Mouse (Mus musculus) midbrain, embryonic 16.5 days (tissue): Measurements from ENCODE around the gene P2ry6. TPM values are rescaled to one million over a fixed set of nuclear protein-coding genes. Genes with fewer than 3 reads are reported as not detected.

ENCODE experiments used
- ATAC-seq: fragments of 200-750 bp; cut with Nextera tagmentation; 2 replicates; pipeline ENCODE4 v1.8.0; 2017; ENCODE audit warnings: moderate TSS enrichment
- H3K27ac ChIP-seq: fragments of 300-500 bp; sonication (generic); 2 replicates; pipeline ENCODE4 v1.5.1; 2014; ENCODE audit warnings: mild to moderate bottlenecking, low read length, mixed read lengths
- H3K27me3 ChIP-seq: fragments of 300-500 bp; sonication (generic); 2 replicates; pipeline ENCODE4 v1.6.1; 2014; ENCODE audit warnings: low read depth, low read length, mixed read lengths; ENCODE audit not compliant: control insufficient read depth, insufficient read depth
- H3K36me3 ChIP-seq: fragments of 300-500 bp; sonication (generic); 2 replicates; pipeline ENCODE4 v1.6.1; 2014; ENCODE audit warnings: mild to moderate bottlenecking, low read length, moderate library complexity, mixed read lengths; ENCODE audit not compliant: control insufficient read depth, insufficient read depth
- H3K4me1 ChIP-seq: fragments of 300-500 bp; sonication (generic); 2 replicates; pipeline ENCODE4 v1.6.1; 2014; ENCODE audit warnings: mild to moderate bottlenecking, low read length, mixed read lengths; ENCODE audit not compliant: control insufficient read depth, insufficient read depth
- H3K4me2 ChIP-seq: fragments of 300-500 bp; sonication (generic); 2 replicates; pipeline ENCODE4 v1.6.1; 2014; ENCODE audit warnings: mild to moderate bottlenecking, low read length, mixed read lengths
- H3K4me3 ChIP-seq: fragments of 300-500 bp; sonication (generic); 2 replicates; pipeline ENCODE4 v1.5.1; 2014; ENCODE audit warnings: low read depth, mild to moderate bottlenecking, low read length, moderate library complexity, mixed read lengths
- H3K9ac ChIP-seq: fragments of 300-500 bp; sonication (generic); 2 replicates; pipeline ENCODE4 v1.6.1; 2014; ENCODE audit warnings: low read depth, low read length, mixed read lengths
- H3K9me3 ChIP-seq: fragments of 300-500 bp; sonication (generic); replicated peaks from 2 replicates; pipeline ENCODE4 v1.6.1; 2014; ENCODE audit warnings: mild to moderate bottlenecking, low read length, mixed read lengths; ENCODE audit not compliant: control insufficient read depth, poor library complexity, severe bottlenecking
- WGBS: fragments of 180-500 bp; shearing (Covaris S2); extraction: QIAGEN DNeasy Blood & Tissue Kit; methylation state at CpG from one replicate; pipeline ENCODE4 v1.1.7; 2014; 5-methylcytosine and 5-hydroxymethylcytosine counted together
- polyA plus RNA-seq: library from polyadenylated mRNA; unstranded; fragments of >200 nt; fragmentation: Nextera tagmentation; extraction: Ambion mirVana; gene quantifications from 2 replicates; pipeline ENCODE4 v1.2.1, GENCODE M21; 2015

The P2ry6 gene
- polyA plus RNA-seq, 1 experiment from 2014 or later: 3.0 TPM

DNA sequence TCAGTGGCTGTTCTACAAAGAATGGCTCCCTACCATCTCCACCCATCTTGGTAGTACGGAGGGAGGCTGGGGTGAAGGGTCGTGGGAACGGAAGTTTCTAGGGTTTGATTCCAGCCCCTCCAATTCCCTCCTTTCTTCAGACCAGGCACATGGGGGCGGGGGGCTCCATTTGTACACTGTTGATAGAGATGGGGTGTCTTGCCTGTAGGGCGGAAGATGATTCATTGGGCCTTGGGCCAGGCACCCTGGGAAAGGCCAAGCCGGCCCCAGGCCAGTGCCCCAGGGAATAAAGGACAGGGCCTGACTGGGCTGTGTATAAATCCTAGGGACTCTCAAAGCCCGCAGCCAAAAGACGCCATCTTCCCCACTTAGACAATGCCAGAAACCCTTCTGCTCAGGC is 66.4 kb downstream of the P2ry6 start:
- no peak overlapping the region for H3K4me3 ChIP-seq
- no peak overlapping the region for H3K4me2 ChIP-seq
- no peaks in the 10 kb centered on the region for H3K27me3 ChIP-seq
- ATAC-seq: no peak
- no peaks in the 10 kb centered on the region for H3K9me3 ChIP-seq
- H3K36me3 ChIP-seq: no peaks in the 10 kb centered on the region
- H3K4me1 ChIP-seq: peaks cover 7% of the 10 kb centered on the region
- H3K27ac ChIP-seq: no peak overlapping the region
- 85% methylated on average over 8 of the region's 8 CpGs for WGBS
- no peak overlapping the region for H3K9ac ChIP-seq

- Histone ChIP-seq H3K4me3 (no peak overlapping the region), H3K36me3 (no peaks in the 10 kb centered on the region), H3K4me2 (no peak overlapping the region), H3K4me1 (peaks cover 7% of the 10 kb centered on the region), H3K27me3 (no peaks in the 10 kb centered on the region), H3K9ac (no peak overlapping the region), H3K9me3 (no peaks in the 10 kb centered on the region), H3K27ac (no peak overlapping the region)
- ATAC-seq: no peak
- WGBS: 0% methylated on average over 1 of the region's 1 CpGs
Measured at GRCm38 (mm10) chr7:100907231-100907630, 67.2 kb downstream of the P2ry6 start.

DNA sequence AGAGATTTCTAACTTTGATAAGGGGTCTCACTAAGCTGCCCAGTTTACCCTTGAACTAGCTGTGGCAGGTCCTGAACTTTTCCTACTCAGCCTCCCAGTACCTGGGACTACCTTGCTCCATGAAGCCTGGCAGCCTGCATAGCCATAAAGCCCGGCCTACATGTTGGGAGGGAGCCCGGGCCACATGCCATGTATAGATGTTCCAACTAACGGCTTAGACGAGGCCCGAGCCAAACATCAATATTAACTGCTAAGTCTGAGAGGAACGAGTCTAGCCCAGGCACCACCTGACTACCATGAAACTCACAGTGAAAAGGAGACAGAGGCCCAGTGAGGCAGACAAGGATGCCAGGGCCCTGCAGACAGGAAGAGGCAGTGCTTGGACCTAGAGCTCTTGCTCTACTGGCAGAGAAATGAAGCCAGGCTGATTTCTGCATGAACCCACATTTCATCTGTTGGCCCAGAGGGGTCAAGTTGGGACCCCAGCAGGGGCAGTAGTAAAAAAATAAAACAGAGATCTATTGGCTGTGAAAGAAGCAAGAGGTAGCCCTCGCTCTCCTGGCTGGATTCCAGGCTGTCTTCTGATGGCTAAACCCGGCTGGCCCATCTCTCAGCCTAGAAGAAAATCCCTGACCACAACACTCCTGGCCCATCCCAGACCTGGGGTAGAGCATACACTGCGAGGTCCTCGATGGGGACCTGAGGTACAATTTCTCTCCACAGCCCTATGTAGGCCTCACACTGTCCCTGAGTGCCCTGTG is 68.2 kb downstream of the P2ry6 start:
- ATAC-seq: no peak
- Histone ChIP-seq H3K4me3 (no peak overlapping the region), H3K27me3 (no peaks in the 10 kb centered on the region), H3K4me1 (peaks cover 3% of the 10 kb centered on the region; the same call in 1 of the 2 replicates), H3K9ac (no peak overlapping the region), H3K27ac (no peak overlapping the region), H3K9me3 (no peaks in the 10 kb centered on the region), H3K4me2 (no peak overlapping the region), H3K36me3 (no peaks in the 10 kb centered on the region)
- 93% methylated on average over 10 of the region's 10 CpGs for WGBS

DNA sequence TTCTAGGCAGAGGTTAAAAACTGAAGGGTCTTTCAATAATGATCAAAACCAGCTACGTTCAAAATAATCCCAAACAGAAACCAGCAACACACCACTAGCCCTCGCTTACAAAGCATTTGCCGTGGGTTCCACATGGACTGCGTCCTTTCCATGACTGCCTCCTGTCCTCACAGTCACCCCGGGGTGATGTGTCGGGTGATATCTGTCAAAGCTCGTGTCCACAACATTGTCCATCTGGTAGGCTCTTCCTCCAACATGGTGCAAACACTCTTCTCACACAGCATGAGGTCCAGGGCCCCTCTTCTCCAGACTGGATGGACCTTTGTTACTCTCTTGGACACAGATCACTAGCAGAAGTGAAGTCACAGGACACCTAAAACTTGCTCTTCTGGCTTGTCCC is 69.4 kb downstream of the P2ry6 start:
- Histone ChIP-seq H3K9me3 (no peaks in the 10 kb centered on the region), H3K36me3 (no peaks in the 10 kb centered on the region), H3K4me2 (no peak overlapping the region), H3K9ac (no peak overlapping the region), H3K27me3 (no peaks in the 10 kb centered on the region), H3K4me3 (no peak overlapping the region), H3K4me1 (no peaks in the 10 kb centered on the region), H3K27ac (no peak overlapping the region)
- 90% methylated on average over 7 of the region's 7 CpGs for WGBS
- no peak for ATAC-seq

GRCm38 (mm10) chr7:100904612-100905011 is 69.8 kb downstream of the P2ry6 start:
- no peaks in the 10 kb centered on the region for H3K4me1 ChIP-seq
- no peaks in the 10 kb centered on the region for H3K27me3 ChIP-seq
- 91% methylated on average over 5 of the region's 5 CpGs for WGBS
- H3K36me3 ChIP-seq: no peaks in the 10 kb centered on the region
- no peak overlapping the region for H3K4me3 ChIP-seq
- H3K4me2 ChIP-seq: no peak overlapping the region
- no peaks in the 10 kb centered on the region for H3K9me3 ChIP-seq
- no peak overlapping the region for H3K9ac ChIP-seq
- H3K27ac ChIP-seq: no peak overlapping the region
- no peak for ATAC-seq

GRCm38 (mm10) chr7:100902451-100903137 is 71.9 kb downstream of the P2ry6 start:
- no peak overlapping the region for H3K27ac ChIP-seq
- peak; percentile 11; the same call in 1 of the 2 replicates for ATAC-seq
- WGBS: 82% methylated on average over 9 of the region's 9 CpGs
- H3K9ac ChIP-seq: no peak overlapping the region
- H3K4me3 ChIP-seq: no peak overlapping the region
- no peaks in the 10 kb centered on the region for H3K36me3 ChIP-seq
- no peaks in the 10 kb centered on the region for H3K27me3 ChIP-seq
- H3K4me1 ChIP-seq: no peaks in the 10 kb centered on the region
- H3K9me3 ChIP-seq: no peaks in the 10 kb centered on the region
- no peak overlapping the region for H3K4me2 ChIP-seq

DNA sequence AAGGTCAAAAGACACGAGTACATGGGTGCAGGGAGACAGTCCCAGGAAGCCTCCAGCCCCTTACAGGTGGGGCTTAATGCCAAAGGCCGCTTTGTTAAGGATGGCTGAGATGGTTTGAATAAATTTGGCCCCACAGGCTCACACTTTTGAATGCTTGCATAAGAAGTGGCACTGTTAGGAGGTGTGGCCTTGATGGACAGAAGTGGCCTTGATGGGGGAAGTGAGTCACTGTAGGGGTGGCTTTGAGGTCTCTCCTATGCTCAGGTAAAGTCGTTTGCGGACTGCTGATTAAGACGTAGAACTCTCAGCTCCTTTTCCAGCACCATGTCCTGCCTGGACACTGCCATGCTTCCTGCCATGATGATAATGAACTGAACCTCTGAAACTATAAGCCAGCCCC is 76.6 kb downstream of the P2ry6 start:
- no peak overlapping the region for H3K9ac ChIP-seq
- H3K27ac ChIP-seq: no peak overlapping the region
- no peaks in the 10 kb centered on the region for H3K27me3 ChIP-seq
- peaks cover 21% of the 10 kb centered on the region for H3K4me1 ChIP-seq
- H3K4me3 ChIP-seq: no peak overlapping the region
- ATAC-seq: no peak
- no peaks in the 10 kb centered on the region for H3K36me3 ChIP-seq
- H3K4me2 ChIP-seq: no peak overlapping the region
- H3K9me3 ChIP-seq: no peaks in the 10 kb centered on the region
- 82% methylated on average over 5 of the region's 5 CpGs for WGBS

DNA sequence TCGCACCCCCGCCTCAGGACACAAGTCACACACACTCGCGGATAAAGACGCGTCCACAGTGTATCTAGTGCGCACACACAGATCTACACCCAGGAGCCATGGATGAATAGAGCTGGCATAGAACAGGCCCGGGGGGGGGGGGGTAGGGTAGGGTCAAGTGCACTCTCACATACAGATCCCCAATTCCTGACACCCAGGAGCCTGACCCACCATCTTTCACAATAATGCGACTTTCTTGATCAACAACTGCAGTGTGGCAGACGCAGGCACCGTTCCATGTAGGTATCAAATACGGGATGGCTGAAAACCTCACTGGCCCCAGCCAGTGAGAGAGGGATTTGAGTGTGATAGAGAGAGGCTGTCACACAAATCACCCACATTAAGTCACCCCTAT is 79.6 kb downstream of the P2ry6 start:
- whole genome bisulfite sequencing: 5% methylated on average over 12 of the region's 12 CpGs
- no peaks in the 10 kb centered on the region for H3K27me3 ChIP-seq
- 0 out of 2 replicates have a peak, but pooled peaks cover 2% of the 10 kb centered on the region for H3K36me3 ChIP-seq
- H3K4me2 ChIP-seq: peak overlapping the region; percentile 92
- H3K9ac ChIP-seq: peak overlapping the region; percentile 93
- ATAC-seq: no peak; the same call in none of the 2 replicates
- H3K9me3 ChIP-seq: no peaks in the 10 kb centered on the region
- H3K4me3 ChIP-seq: peak overlapping the region; percentile 66
- H3K4me1 ChIP-seq: peaks cover 22% of the 10 kb centered on the region
- H3K27ac ChIP-seq: peak overlapping the region; percentile 71
